Mouse (Mus musculus) embryonic fibroblast, embryonic 13.5 days (primary cell): ENCODE data around the gene Kcnh8. TPM values are rescaled to one million over a fixed set of nuclear protein-coding genes. Genes with fewer than 3 reads are reported as not detected.

ENCODE experiments used
- H3K27ac ChIP-seq: 2 replicates; pipeline ENCODE4 v1.5.1; 2012; ENCODE audit warnings: low read length, control low read depth, inconsistent platforms; ENCODE audit not compliant: insufficient read depth
- H3K4me1 ChIP-seq: 2 replicates; pipeline ENCODE4 v1.6.1; 2011; ENCODE audit warnings: low read length; ENCODE audit not compliant: control insufficient read depth, insufficient read depth
- H3K4me3 ChIP-seq: 2 replicates; pipeline ENCODE4 v1.5.1; 2011; ENCODE audit warnings: mild to moderate bottlenecking, control low read depth, low read length; ENCODE audit not compliant: insufficient read depth
- CTCF ChIP-seq: IDR thresholded peaks from 2 replicates; pipeline ENCODE4 v1.5.1; 2011; ENCODE audit warnings: mild to moderate bottlenecking, control low read depth, low read length, moderate library complexity, borderline replicate concordance; ENCODE audit not compliant: insufficient read depth
- POLR2A ChIP-seq: IDR thresholded peaks from 2 replicates; pipeline ENCODE4 v1.6.1; 2011; ENCODE audit warnings: low read depth, mild to moderate bottlenecking, control low read depth, low read length, moderate library complexity
- polyA plus RNA-seq: library from polyadenylated mRNA; stranded (reverse); fragments of >200 nt; gene quantifications from 2 replicates; pipeline ENCODE4 v1.2.4, GENCODE M21; 2011; ENCODE audit warnings: low read depth; ENCODE audit not compliant: missing spikeins, insufficient read length

Kcnh8 gene
- polyA plus RNA-seq, 1 experiment, result not detected

DNA sequence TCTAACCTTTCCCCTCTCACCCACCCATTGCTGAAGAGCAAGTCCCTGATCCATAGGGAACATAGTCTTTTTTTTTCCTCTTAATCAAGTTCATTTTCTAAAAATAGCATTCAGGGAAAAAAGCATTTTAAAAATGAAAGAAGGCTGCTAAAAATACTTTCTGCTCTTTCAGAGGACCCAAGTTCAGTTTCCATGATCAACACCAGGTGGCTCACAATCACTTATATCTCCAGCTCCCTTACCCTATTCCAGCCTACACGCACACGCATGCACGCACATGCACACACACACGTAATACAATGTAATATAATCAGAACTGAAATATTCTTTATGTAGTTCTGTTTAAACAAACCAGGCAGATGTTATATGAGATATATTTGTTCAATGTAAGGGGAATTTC is 378.4 kb downstream of the Kcnh8 start:
- Histone ChIP-seq H3K4me3 (no peak overlapping the region), H3K4me1 (no peaks in the 10 kb centered on the region), H3K27ac (no peak overlapping the region)
- TF ChIP-seq CTCF (no peak), POLR2A (no peak)
